Mouse (Mus musculus) lung, embryonic 14.5 days (tissue): ENCODE measurements around the gene Nxpe3. TPM values are rescaled to one million over a fixed set of nuclear protein-coding genes. Genes with fewer than 3 reads are reported as not detected.

ENCODE experiments used
- ATAC-seq: fragments of 200-750 bp; cut with Nextera tagmentation; 2 replicates; pipeline ENCODE4 v1.8.0; 2017; ENCODE audit warnings: mild to moderate bottlenecking, moderate TSS enrichment, moderate library complexity; ENCODE audit not compliant: insufficient read depth
- DNase-seq: peaks from one replicate; pipeline ENCODE4 v3.0.0-alpha.2; 2015
- H3K27ac ChIP-seq: fragments of 300-500 bp; sonication (generic); 2 replicates; pipeline ENCODE4 v1.5.1; 2014; ENCODE audit warnings: low read depth, mild to moderate bottlenecking, moderate library complexity
- H3K27me3 ChIP-seq: fragments of 300-500 bp; sonication (generic); 2 replicates; pipeline ENCODE4 v1.6.1; 2014; ENCODE audit warnings: low read length, control low read depth; ENCODE audit not compliant: insufficient read depth
- H3K36me3 ChIP-seq: fragments of 300-500 bp; sonication (generic); 2 replicates; pipeline ENCODE4 v1.6.1; 2014; ENCODE audit warnings: control low read depth; ENCODE audit not compliant: insufficient read depth
- H3K4me1 ChIP-seq: fragments of 300-500 bp; sonication (generic); 2 replicates; pipeline ENCODE4 v1.6.1; 2014; ENCODE audit warnings: antibody characterized with exemption, control low read depth; ENCODE audit not compliant: insufficient read depth
- H3K4me2 ChIP-seq: fragments of 300-500 bp; sonication (generic); 2 replicates; pipeline ENCODE4 v1.6.1; 2014; ENCODE audit warnings: mild to moderate bottlenecking
- H3K4me3 ChIP-seq: fragments of 300-500 bp; sonication (generic); 2 replicates; pipeline ENCODE4 v1.5.1; 2014; ENCODE audit warnings: low read depth, low read length
- H3K9ac ChIP-seq: fragments of 300-500 bp; sonication (generic); 2 replicates; pipeline ENCODE4 v1.6.1; 2014
- H3K9me3 ChIP-seq: fragments of 300-500 bp; sonication (generic); 2 replicates; pipeline ENCODE4 v1.6.1; 2016; ENCODE audit warnings: low read depth, low read length, control low read depth
- CTCF ChIP-seq: IDR thresholded peaks from 2 replicates; pipeline ENCODE4 v1.5.1; 2016; ENCODE audit warnings: antibody characterized with exemption, low read depth
- WGBS: fragments of 180-500 bp; shearing (Covaris S2); extraction: QIAGEN DNeasy Blood & Tissue Kit; methylation state at CpG from one replicate; pipeline ENCODE4 v1.1.7; 2014; 5-methylcytosine and 5-hydroxymethylcytosine counted together
- polyA plus RNA-seq: library from polyadenylated mRNA; unstranded; fragments of >200 nt; fragmentation: Nextera tagmentation; extraction: Ambion mirVana; gene quantifications from 2 replicates; pipeline ENCODE4 v1.2.1, GENCODE M21; 2014

Nxpe3 gene
- polyA plus RNA-seq, 1 experiment from 2014 or later, result 1.7 TPM

DNA sequence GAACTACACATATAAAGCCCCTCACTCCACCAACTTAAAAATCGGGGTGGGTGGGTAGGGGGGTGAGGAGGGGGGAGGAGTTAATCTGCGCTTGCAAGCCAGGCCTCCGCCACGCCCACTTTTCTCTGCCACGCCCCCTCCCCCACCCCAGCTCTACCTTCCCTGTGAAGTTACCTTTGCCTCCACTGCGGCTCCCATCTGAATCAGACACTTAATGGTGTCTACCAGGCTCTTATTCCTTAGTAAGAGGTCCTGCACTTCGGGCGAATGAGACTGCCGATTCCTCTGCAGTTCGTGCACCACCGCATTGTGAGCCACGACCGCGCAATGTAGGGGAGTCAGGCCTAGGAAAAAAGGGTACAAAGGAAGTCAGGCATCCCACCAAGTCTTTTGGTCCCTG lies 79.6 kb downstream of the Nxpe3 start:
- TF ChIP-seq CTCF, result no peak
- H3K9ac ChIP-seq, result no peak overlapping the region
- H3K4me1 ChIP-seq, result peaks cover 11% of the 10 kb centered on the region; the same call in 1 of the 2 replicates
- DNase-seq (no peak), ATAC-seq (no peak)
- WGBS, result 80% methylated on average over 14 of the region's 14 CpGs
- peak overlapping the region; percentile 10; the same call in 1 of the 2 replicates for H3K27ac ChIP-seq
- H3K4me2 ChIP-seq, result no peak overlapping the region
- no peak overlapping the region for H3K4me3 ChIP-seq
- peaks cover 68% of the 10 kb centered on the region for H3K36me3 ChIP-seq
- no peaks in the 10 kb centered on the region for H3K27me3 ChIP-seq
- no peaks in the 10 kb centered on the region for H3K9me3 ChIP-seq

DNA sequence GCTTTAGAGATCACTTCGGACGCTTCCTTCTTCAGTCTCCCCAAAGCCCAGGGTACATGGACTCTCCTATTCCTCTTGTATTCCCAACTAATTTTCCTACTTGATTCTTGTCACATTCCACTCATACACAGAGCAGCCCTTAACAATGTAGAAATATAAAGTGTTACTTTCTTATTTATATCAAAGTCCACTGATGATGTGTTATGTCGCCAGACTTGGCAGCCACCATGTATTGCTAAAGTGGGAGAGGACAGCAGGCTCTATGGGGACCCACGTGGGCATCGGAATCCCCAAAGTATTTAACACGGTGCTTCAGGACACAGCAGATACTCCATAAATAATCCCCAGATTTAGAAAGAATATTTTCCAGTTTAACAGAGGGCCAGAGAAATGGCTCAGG lies 80.4 kb downstream of the Nxpe3 start:
- Histone ChIP-seq H3K4me2 (no peak overlapping the region), H3K4me3 (no peak overlapping the region), H3K9ac (no peak overlapping the region), H3K27me3 (no peaks in the 10 kb centered on the region), H3K9me3 (no peaks in the 10 kb centered on the region), H3K4me1 (peaks cover 4% of the 10 kb centered on the region; the same call in 1 of the 2 replicates), H3K36me3 (peaks cover 68% of the 10 kb centered on the region), H3K27ac (no peak overlapping the region)
- peak; percentile 67 for ATAC-seq
- TF ChIP-seq CTCF, result no peak
- peak; percentile 81 for DNase-seq
- 52% methylated on average over 6 of the region's 6 CpGs for WGBS

DNA sequence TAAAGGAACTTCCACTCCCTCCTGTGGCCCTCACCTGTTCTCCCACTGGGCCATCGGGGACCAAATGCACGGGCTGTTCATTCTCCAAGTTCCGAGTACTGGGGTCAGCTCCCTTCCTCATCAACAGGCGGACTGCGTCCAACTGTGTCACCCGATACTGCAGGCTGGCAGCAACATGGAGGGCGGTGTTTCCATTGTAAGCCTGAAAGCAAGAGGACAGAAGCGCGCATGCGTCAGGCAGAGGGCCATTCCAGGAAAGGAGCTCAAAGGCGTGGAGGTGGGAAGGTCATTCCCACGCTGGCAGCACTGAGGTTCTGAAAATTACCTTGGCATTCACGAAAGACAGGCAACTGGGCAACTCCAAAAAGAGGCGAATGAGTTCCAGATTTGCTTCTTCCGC lies 81.2 kb downstream of the Nxpe3 start:
- Histone ChIP-seq H3K4me1 (no peaks in the 10 kb centered on the region), H3K27me3 (no peaks in the 10 kb centered on the region), H3K36me3 (peaks cover 68% of the 10 kb centered on the region), H3K4me2 (no peak overlapping the region), H3K9me3 (no peaks in the 10 kb centered on the region), H3K27ac (no peak overlapping the region), H3K4me3 (no peak overlapping the region), H3K9ac (no peak overlapping the region)
- no peak for ATAC-seq
- no peak for TF ChIP-seq CTCF
- no peak for DNase-seq
- WGBS, result 88% methylated on average over 15 of the region's 15 CpGs

DNA sequence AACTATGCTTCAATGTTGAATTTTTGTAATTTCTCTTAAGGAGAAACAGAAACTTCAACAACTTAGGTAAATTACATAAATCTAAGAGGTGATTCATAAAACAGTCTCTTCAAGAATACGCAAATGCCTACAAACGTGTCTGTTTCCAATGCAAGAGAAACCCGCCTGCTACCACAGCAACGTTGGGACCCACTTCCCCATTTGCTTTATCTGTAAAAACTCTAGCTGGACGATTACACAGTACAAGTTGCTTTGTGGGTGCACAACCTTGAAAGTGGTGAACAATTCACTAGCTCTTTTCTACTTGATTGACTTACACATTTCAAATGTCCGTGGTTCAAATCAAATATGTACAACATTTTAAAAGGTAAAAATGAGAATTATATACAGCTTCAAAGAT lies 83.3 kb downstream of the Nxpe3 start:
- H3K27ac ChIP-seq, result no peak overlapping the region
- no peak overlapping the region for H3K9ac ChIP-seq
- ATAC-seq (no peak), DNase-seq (no peak)
- H3K27me3 ChIP-seq, result no peaks in the 10 kb centered on the region
- no peak overlapping the region for H3K4me2 ChIP-seq
- H3K4me3 ChIP-seq, result no peak overlapping the region
- 86% methylated on average over 6 of the region's 6 CpGs for WGBS
- H3K36me3 ChIP-seq, result peaks cover 52% of the 10 kb centered on the region
- H3K4me1 ChIP-seq, result no peaks in the 10 kb centered on the region
- H3K9me3 ChIP-seq, result no peaks in the 10 kb centered on the region
- no peak for TF ChIP-seq CTCF

DNA sequence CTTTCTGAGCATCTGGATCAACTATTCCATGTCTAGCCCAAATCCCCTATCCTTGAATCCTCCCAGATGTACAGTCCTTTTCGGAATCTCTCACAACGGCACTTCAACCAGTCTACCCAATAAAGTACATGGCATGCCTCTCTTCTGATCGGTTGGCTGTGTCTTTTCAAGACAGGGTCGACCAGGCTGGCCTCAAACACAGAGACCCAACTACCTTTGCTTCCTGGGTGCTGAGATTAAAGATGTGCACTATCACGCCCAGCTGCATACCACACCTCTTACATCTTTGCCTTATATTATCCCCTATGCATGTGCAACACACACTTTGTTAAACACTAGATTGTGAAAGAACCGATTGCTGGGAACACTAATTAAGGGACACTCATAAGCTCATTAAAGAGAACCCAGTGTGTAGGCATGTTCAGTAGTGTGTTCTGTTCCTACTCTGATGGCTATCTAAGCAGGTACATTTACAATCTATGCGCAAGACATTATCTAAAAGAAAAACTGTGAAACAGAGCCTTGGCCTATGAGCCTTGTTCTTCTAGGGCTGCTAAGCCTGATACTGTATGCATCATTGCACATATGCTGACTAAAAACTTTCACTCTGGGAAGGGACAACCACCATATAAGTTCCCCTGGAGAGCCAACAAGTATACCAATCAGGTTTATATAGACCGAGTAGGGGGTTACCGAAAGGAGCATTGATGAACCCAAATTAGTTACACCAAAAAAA lies 85.1 kb downstream of the Nxpe3 start:
- no peak for ATAC-seq
- Histone ChIP-seq H3K27ac (no peak overlapping the region), H3K9ac (no peak overlapping the region), H3K4me1 (no peaks in the 10 kb centered on the region), H3K36me3 (peaks cover 35% of the 10 kb centered on the region), H3K4me2 (no peak overlapping the region), H3K9me3 (no peaks in the 10 kb centered on the region), H3K4me3 (no peak overlapping the region), H3K27me3 (no peaks in the 10 kb centered on the region)
- DNase-seq, result no peak
- WGBS, result 92% methylated on average over 9 of the region's 9 CpGs
- TF ChIP-seq CTCF, result no peak

DNA sequence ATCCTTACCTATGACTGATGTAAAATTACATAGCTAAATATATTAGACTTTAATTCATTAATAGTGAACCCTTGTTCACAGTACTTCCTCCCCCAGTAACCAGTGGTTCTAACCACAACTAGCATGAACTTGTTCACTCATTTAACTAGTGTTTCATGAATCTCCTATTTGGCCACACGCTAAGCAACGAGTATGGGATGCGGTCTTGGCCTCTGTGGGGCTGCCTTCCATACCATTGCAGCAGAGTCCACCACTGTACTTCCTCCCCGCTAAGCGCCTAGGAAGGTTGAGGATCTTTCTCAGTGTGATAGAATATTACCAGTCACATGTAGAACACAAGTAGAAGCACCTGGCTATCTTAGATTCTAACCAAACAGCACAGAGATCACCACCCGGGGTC lies 85.7 kb downstream of the Nxpe3 start:
- no peak for TF ChIP-seq CTCF
- 93% methylated on average over 6 of the region's 6 CpGs for WGBS

DNA sequence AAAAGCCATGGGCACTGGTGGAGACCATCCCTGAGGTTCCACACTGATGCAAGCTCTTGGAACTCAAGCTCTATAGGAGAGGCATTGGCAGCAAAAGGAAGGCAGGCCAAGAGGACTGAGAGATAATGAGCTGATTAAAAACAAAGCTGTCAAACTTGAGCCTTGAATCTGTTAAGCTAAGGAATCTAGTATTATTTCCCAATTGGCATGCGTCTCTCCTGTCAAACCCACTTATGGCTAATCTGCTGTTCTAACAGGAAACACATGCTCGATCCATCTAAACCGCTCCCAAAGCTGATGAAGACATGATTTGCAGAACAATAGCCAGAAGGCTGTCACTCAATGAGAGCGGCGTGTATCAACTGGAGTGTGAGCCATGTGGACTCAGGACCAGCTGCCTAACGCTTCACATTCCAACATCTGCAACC lies 87.6 kb downstream of the Nxpe3 start:
- no peak for TF ChIP-seq CTCF
- Histone ChIP-seq H3K4me3 (no peak overlapping the region), H3K4me1 (no peaks in the 10 kb centered on the region), H3K9me3 (no peaks in the 10 kb centered on the region), H3K9ac (no peak overlapping the region), H3K4me2 (no peak overlapping the region), H3K36me3 (peaks cover 14% of the 10 kb centered on the region), H3K27me3 (no peaks in the 10 kb centered on the region), H3K27ac (no peak overlapping the region)
- DNase-seq (peak; percentile 78), ATAC-seq (peak; percentile 80)
- 35% methylated on average over 6 of the region's 6 CpGs for WGBS

More for the DNA sequence above, 85.7 kb downstream of the Nxpe3 start:
- no peaks in the 10 kb centered on the region for H3K9me3 ChIP-seq
- DNase-seq (no peak), ATAC-seq (no peak)
- no peak overlapping the region for H3K27ac ChIP-seq
- peaks cover 30% of the 10 kb centered on the region for H3K36me3 ChIP-seq
- H3K4me1 ChIP-seq, result no peaks in the 10 kb centered on the region
- no peak overlapping the region for H3K4me3 ChIP-seq
- H3K9ac ChIP-seq, result no peak overlapping the region
- no peak overlapping the region for H3K4me2 ChIP-seq
- no peaks in the 10 kb centered on the region for H3K27me3 ChIP-seq

DNA sequence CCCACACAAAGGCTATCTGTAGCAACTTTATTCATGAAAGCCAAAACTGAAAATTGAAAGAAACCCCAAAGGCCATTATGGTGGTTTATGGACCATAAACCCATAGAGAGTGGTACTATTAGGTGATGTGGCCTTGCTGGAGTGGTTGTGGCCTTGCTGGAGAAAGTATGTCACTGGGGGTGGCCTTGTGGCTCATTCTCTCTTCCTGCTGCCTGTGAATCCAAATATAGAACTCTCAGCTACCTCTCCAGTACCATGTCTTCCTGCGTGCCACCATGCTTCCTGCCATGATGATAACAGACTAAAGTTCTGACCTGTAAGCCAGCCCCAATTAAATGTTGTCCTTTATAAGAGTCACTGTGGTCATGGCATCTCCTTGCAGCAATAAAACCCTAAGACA lies 90.3 kb downstream of the Nxpe3 start:
- Histone ChIP-seq H3K27ac (no peak overlapping the region), H3K4me2 (no peak overlapping the region), H3K27me3 (no peaks in the 10 kb centered on the region), H3K4me3 (no peak overlapping the region), H3K36me3 (no peaks in the 10 kb centered on the region), H3K9me3 (no peaks in the 10 kb centered on the region), H3K9ac (no peak overlapping the region), H3K4me1 (no peaks in the 10 kb centered on the region)
- ATAC-seq (no peak), DNase-seq (no peak)
- no peak for TF ChIP-seq CTCF
- WGBS, result 72% methylated on average over 1 of the region's 1 CpGs
